Mouse (Mus musculus) heart, embryonic 11.5 days (tissue): ENCODE results near the gene Adnp. TPM values are rescaled to one million over a fixed set of nuclear protein-coding genes. Genes with fewer than 3 reads are reported as not detected.

Source experiments
- ATAC-seq: fragments of 200-750 bp; cut with Nextera tagmentation; replicated peaks from 2 replicates; pipeline ENCODE4 v1.8.0; 2017; ENCODE audit warnings: moderate library complexity; ENCODE audit not compliant: insufficient number of reproducible peaks, low FRiP score, low TSS enrichment
- H3K27ac ChIP-seq: fragments of 300-500 bp; sonication (generic); 2 replicates; pipeline ENCODE4 v1.5.1; 2014; ENCODE audit warnings: mild to moderate bottlenecking, low read depth, low read length
- H3K27me3 ChIP-seq: fragments of 300-500 bp; sonication (generic); 2 replicates; pipeline ENCODE4 v1.6.1; 2014; ENCODE audit warnings: mild to moderate bottlenecking, low read length, mixed read lengths; ENCODE audit not compliant: control insufficient read depth, insufficient read depth
- H3K36me3 ChIP-seq: fragments of 300-500 bp; sonication (generic); 2 replicates; pipeline ENCODE4 v1.6.1; 2014; ENCODE audit warnings: mild to moderate bottlenecking, low read length, moderate library complexity, mixed read lengths; ENCODE audit not compliant: control insufficient read depth, insufficient read depth
- H3K4me1 ChIP-seq: fragments of 300-500 bp; sonication (generic); 2 replicates; pipeline ENCODE4 v1.6.1; 2014; ENCODE audit warnings: low read length; ENCODE audit not compliant: control insufficient read depth, insufficient read depth
- H3K4me2 ChIP-seq: fragments of 300-500 bp; sonication (generic); 2 replicates; pipeline ENCODE4 v1.6.1; 2014; ENCODE audit warnings: mild to moderate bottlenecking, moderate library complexity
- H3K4me3 ChIP-seq: fragments of 300-500 bp; sonication (generic); 2 replicates; pipeline ENCODE4 v1.5.1; 2014; ENCODE audit warnings: low read depth, low read length
- H3K9ac ChIP-seq: fragments of 300-500 bp; sonication (generic); 2 replicates; pipeline ENCODE4 v1.6.1; 2014; ENCODE audit warnings: mild to moderate bottlenecking, low read depth, low read length, moderate library complexity
- H3K9me3 ChIP-seq: fragments of 300-500 bp; sonication (generic); replicated peaks from 2 replicates; pipeline ENCODE4 v1.6.1; 2016; ENCODE audit warnings: low read length; ENCODE audit not compliant: control insufficient read depth
- WGBS: fragments of 180-500 bp; shearing (Covaris S2); extraction: QIAGEN DNeasy Blood & Tissue Kit; methylation state at CpG from one replicate; pipeline ENCODE4 v1.1.7; 2014; ENCODE audit not compliant: insufficient replicate concordance; 5-methylcytosine and 5-hydroxymethylcytosine counted together
- polyA plus RNA-seq: library from polyadenylated mRNA; unstranded; fragments of >200 nt; fragmentation: Nextera tagmentation; extraction: Ambion mirVana; gene quantifications from 2 replicates; pipeline ENCODE4 v1.2.1, GENCODE M21; 2014

The Adnp gene
- polyA plus RNA-seq, 1 experiment from 2014 or later: 5.5 TPM

GRCm38 (mm10) chr2:168223326-168223725, 16.4 kb upstream of the Adnp start:
- no peak for ATAC-seq
- no peak overlapping the region for H3K4me3 ChIP-seq
- H3K27me3 ChIP-seq: no peaks in the 10 kb centered on the region
- H3K36me3 ChIP-seq: peaks cover 29% of the 10 kb centered on the region
- peaks cover 4% of the 10 kb centered on the region; the same call in 1 of the 2 replicates for H3K4me1 ChIP-seq
- no peak overlapping the region for H3K4me2 ChIP-seq
- no peaks in the 10 kb centered on the region for H3K9me3 ChIP-seq
- no peak overlapping the region for H3K9ac ChIP-seq
- H3K27ac ChIP-seq: no peak overlapping the region
- WGBS: 88% methylated on average over 6 of the region's 6 CpGs

GRCm38 (mm10) chr2:168213788-168214397, 7.0 kb upstream of the Adnp start:
- peaks cover 20% of the 10 kb centered on the region for H3K36me3 ChIP-seq
- H3K4me2 ChIP-seq: no peak overlapping the region
- no peak overlapping the region for H3K9ac ChIP-seq
- peaks cover 3% of the 10 kb centered on the region; the same call in 1 of the 2 replicates for H3K4me1 ChIP-seq
- H3K4me3 ChIP-seq: no peak overlapping the region
- H3K9me3 ChIP-seq: no peaks in the 10 kb centered on the region
- ATAC-seq: no peak
- H3K27ac ChIP-seq: no peak overlapping the region
- no peaks in the 10 kb centered on the region for H3K27me3 ChIP-seq
- 52% methylated on average over 5 of the region's 5 CpGs for WGBS

- no peaks in the 10 kb centered on the region; the same call in 1 of the 2 replicates for H3K9me3 ChIP-seq
- H3K4me1 ChIP-seq: peaks cover 7% of the 10 kb centered on the region
- H3K36me3 ChIP-seq: peaks cover 16% of the 10 kb centered on the region
- no peak overlapping the region for H3K9ac ChIP-seq
- ATAC-seq: no peak
- H3K4me2 ChIP-seq: no peak overlapping the region; the same call in 1 of the 2 replicates
- 87% methylated on average over 3 of the region's 3 CpGs for WGBS
- no peaks in the 10 kb centered on the region for H3K27me3 ChIP-seq
- H3K4me3 ChIP-seq: no peak overlapping the region
- peak overlapping the region; percentile 99 for H3K27ac ChIP-seq
These were observed 971 bp upstream of the Adnp start for GRCm38 (mm10) chr2:168207883-168208282.

GRCm38 (mm10) chr2:168205681-168206631, 956 bp downstream of the Adnp start:
- Histone ChIP-seq H3K9ac (peak overlapping the region; percentile 100), H3K4me1 (peaks cover 10% of the 10 kb centered on the region), H3K9me3 (no peaks in the 10 kb centered on the region; the same call in 1 of the 2 replicates), H3K4me3 (peak overlapping the region; percentile 100), H3K27ac (peak overlapping the region; percentile 99), H3K4me2 (peak overlapping the region; percentile 62), H3K27me3 (no peaks in the 10 kb centered on the region), H3K36me3 (peaks cover 7% of the 10 kb centered on the region)
- WGBS: 1% methylated on average over 47 of the region's 49 CpGs
- peak; percentile 32 for ATAC-seq

- H3K9me3 ChIP-seq: no peaks in the 10 kb centered on the region; the same call in 1 of the 2 replicates
- 7% methylated on average over 6 of the region's 6 CpGs for WGBS
- H3K27ac ChIP-seq: peak overlapping the region; percentile 31; the same call in 1 of the 2 replicates
- peak overlapping the region; percentile 100 for H3K9ac ChIP-seq
- ATAC-seq: peak; percentile 21; the same call in 1 of the 2 replicates
- H3K36me3 ChIP-seq: peaks cover 6% of the 10 kb centered on the region
- peak overlapping the region; percentile 100 for H3K4me3 ChIP-seq
- peaks cover 17% of the 10 kb centered on the region for H3K4me1 ChIP-seq
- no peaks in the 10 kb centered on the region for H3K27me3 ChIP-seq
- peak overlapping the region; percentile 62 for H3K4me2 ChIP-seq
These were observed 1.6 kb downstream of the Adnp start for GRCm38 (mm10) chr2:168205265-168205664.

- Histone ChIP-seq H3K4me1 (peaks cover 22% of the 10 kb centered on the region), H3K27ac (no peak overlapping the region), H3K4me2 (peak overlapping the region; percentile 62), H3K27me3 (no peaks in the 10 kb centered on the region), H3K9me3 (no peaks in the 10 kb centered on the region; the same call in 1 of the 2 replicates), H3K9ac (peak overlapping the region; percentile 100; the same call in 1 of the 2 replicates), H3K4me3 (peak overlapping the region; percentile 100), H3K36me3 (peaks cover 6% of the 10 kb centered on the region)
- ATAC-seq: no peak
- 85% methylated on average over 8 of the region's 8 CpGs for WGBS
These were observed 2.4 kb downstream of the Adnp start for GRCm38 (mm10) chr2:168204476-168204999.

GRCm38 (mm10) chr2:168200014-168200691, 6.8 kb downstream of the Adnp start:
- no peak overlapping the region for H3K4me3 ChIP-seq
- no peaks in the 10 kb centered on the region; the same call in 1 of the 2 replicates for H3K9me3 ChIP-seq
- H3K36me3 ChIP-seq: peaks cover 4% of the 10 kb centered on the region
- WGBS: 71% methylated on average over 5 of the region's 5 CpGs
- H3K4me2 ChIP-seq: no peak overlapping the region
- no peak overlapping the region for H3K27ac ChIP-seq
- H3K9ac ChIP-seq: no peak overlapping the region
- no peak for ATAC-seq
- H3K27me3 ChIP-seq: no peaks in the 10 kb centered on the region
- peaks cover 40% of the 10 kb centered on the region for H3K4me1 ChIP-seq

- no peak for ATAC-seq
- Histone ChIP-seq H3K4me2 (peak overlapping the region; percentile 0; the same call in 1 of the 2 replicates), H3K27me3 (no peaks in the 10 kb centered on the region), H3K4me3 (no peak overlapping the region), H3K9me3 (no peaks in the 10 kb centered on the region; the same call in 1 of the 2 replicates), H3K27ac (no peak overlapping the region), H3K4me1 (peaks cover 38% of the 10 kb centered on the region), H3K9ac (no peak overlapping the region), H3K36me3 (peaks cover 4% of the 10 kb centered on the region)
- 84% methylated on average over 4 of the region's 4 CpGs for WGBS
These were observed 7.4 kb downstream of the Adnp start for GRCm38 (mm10) chr2:168199476-168199875.
